Mouse (Mus musculus): ENCODE measurements around the gene Batf2. TPM values are rescaled to one million over a fixed set of nuclear protein-coding genes. Genes with fewer than 3 reads are reported as not detected.

Gene Batf2
- polyA plus RNA-seq, 1 experiment from 2014 or later = not detected

DNA sequence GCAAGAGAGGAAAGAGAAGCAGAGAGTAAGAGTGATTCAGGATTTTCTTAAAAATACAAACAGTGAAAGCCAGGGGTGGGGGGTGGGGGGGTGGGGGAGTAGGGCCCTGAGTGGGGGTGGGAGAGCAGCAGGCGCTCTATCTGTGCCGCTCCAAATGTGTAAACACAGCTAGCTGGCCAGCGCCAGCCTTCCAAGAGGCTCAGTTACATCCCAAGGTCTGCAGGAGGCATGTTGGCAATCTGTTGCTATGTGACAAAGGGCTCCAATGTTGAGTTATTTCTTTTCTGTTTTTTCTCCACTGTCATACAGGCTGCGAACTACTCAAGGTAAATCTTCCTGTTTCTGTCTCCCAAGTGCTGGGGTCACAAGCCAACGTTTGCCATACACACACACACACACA, 34.0 kb downstream of the Batf2 start:
- H3K4me1 ChIP-seq = no peaks in the 10 kb centered on the region
- H3K27me3 ChIP-seq = no peaks in the 10 kb centered on the region
- H3K9me3 ChIP-seq = no peaks in the 10 kb centered on the region
- no peak overlapping the region for H3K4me2 ChIP-seq
- H3K27ac ChIP-seq = no peak overlapping the region
- ATAC-seq (ENCODE audit: insufficient number of reproducible peaks, insufficient read depth, low FRiP score, low TSS enrichment, low read depth) = no peak
- H3K9ac ChIP-seq = no peak overlapping the region
- 40% methylated on average over 5 of the region's 5 CpGs for WGBS
- no peaks in the 10 kb centered on the region for H3K36me3 ChIP-seq
- no peak overlapping the region for H3K4me3 ChIP-seq

DNA sequence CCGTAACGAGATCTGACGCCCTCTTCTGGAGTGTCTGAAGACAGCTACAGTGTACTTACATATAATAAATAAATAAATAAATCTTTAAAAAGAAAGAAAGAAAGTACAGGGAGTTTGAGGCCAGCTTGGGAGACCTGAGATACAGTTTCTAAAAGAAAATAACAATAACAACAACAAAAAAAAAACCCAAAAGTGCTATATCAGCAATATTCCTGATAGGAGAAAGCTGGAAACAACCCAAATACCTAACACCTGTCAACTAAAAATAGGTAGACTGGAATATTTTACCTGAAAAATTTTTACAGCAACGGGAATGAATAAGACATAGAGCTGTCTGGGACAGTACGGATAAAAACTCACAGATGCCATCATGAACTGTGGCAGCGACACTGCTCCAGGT, 38.0 kb downstream of the Batf2 start:
- no peaks in the 10 kb centered on the region for H3K9me3 ChIP-seq
- H3K4me1 ChIP-seq = no peaks in the 10 kb centered on the region
- H3K4me3 ChIP-seq = no peak overlapping the region
- no peaks in the 10 kb centered on the region for H3K36me3 ChIP-seq
- H3K27ac ChIP-seq = no peak overlapping the region
- 85% methylated on average over 6 of the region's 6 CpGs for WGBS
- no peaks in the 10 kb centered on the region for H3K27me3 ChIP-seq
- ATAC-seq (ENCODE audit: insufficient number of reproducible peaks, insufficient read depth, low FRiP score, low TSS enrichment, low read depth) = no peak
- H3K9ac ChIP-seq = no peak overlapping the region
- no peak overlapping the region for H3K4me2 ChIP-seq

DNA sequence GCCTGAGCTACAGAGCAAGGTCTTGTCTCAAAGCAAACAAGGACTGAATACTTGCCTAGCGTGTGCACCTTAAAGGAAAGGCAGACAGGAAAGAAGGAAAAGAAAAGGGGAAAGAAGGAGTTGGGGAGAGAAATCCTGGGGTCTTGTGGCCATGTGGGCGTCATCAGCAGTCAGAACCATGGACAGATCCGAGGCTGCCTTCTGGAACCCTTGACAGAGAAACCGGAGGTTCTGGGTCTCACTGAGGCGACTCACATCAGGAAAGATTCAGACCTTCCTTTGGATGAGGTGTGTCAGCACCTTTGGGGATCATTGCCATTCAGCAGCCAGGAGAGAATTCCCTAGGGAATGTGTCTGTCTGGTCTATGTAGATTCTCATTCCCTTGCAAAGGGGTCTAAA, 40.8 kb downstream of the Batf2 start:
- Histone ChIP-seq H3K9ac (no peak overlapping the region), H3K9me3 (no peaks in the 10 kb centered on the region), H3K36me3 (no peaks in the 10 kb centered on the region), H3K4me1 (no peaks in the 10 kb centered on the region), H3K4me3 (no peak overlapping the region), H3K4me2 (no peak overlapping the region), H3K27me3 (no peaks in the 10 kb centered on the region), H3K27ac (no peak overlapping the region)
- 16% methylated on average over 5 of the region's 5 CpGs for WGBS
- no peak for ATAC-seq (ENCODE audit: insufficient number of reproducible peaks, insufficient read depth, low FRiP score, low TSS enrichment, low read depth)

DNA sequence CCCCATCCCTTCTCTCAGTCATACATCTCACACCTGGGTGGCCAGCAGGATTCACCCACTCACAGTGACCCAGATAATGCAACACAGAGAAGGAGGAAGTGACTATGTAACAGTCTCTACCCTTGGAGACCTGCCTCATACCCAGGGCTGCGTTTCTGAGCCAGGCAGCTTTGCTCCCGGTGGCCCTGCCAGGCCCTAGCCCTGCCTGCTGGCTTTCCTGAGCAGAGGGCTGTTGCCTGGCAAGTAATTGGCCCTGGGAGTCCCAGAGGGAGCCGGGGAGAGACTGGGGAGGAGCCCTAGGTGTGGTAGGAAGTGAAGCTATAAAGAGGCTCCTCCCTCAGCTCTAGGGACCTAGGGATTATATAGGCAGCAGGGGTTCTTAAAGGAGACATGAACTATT, 41.8 kb downstream of the Batf2 start:
- Histone ChIP-seq H3K4me2 (no peak overlapping the region), H3K4me1 (no peaks in the 10 kb centered on the region), H3K27ac (no peak overlapping the region), H3K9me3 (no peaks in the 10 kb centered on the region), H3K9ac (no peak overlapping the region), H3K36me3 (no peaks in the 10 kb centered on the region), H3K4me3 (no peak overlapping the region), H3K27me3 (no peaks in the 10 kb centered on the region)
- WGBS = 11% methylated on average over 3 of the region's 3 CpGs
- no peak for ATAC-seq (ENCODE audit: insufficient number of reproducible peaks, insufficient read depth, low FRiP score, low TSS enrichment, low read depth)

DNA sequence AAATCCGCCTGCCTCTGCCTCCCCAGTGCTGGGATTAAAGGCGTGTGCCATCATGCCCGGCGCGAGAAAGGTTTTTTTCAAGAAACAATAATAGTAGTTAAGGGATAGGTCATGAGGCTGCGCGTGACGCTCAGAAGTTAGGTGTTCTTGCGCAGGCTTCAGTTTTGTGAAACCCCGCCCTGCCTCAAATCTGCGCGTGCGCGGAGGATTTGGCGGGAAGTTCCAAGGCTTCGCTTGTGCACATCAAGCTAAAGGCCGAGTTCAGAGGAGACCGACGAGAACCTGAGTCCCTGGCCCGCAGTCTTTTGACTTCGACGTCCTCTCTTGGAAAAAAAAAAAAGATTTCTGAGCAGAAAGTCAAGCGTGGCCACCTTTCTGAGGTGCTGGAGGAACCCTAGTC, 43.3 kb downstream of the Batf2 start, which contains the start of gene Majin:
Majin (plus strand) TSS at position 258 of the 400 bp plus-strand sequence.
- H3K4me1 ChIP-seq = no peaks in the 10 kb centered on the region
- WGBS = 87% methylated on average over 23 of the region's 23 CpGs
- H3K9ac ChIP-seq = no peak within 1 kb of the TSS

DNA sequence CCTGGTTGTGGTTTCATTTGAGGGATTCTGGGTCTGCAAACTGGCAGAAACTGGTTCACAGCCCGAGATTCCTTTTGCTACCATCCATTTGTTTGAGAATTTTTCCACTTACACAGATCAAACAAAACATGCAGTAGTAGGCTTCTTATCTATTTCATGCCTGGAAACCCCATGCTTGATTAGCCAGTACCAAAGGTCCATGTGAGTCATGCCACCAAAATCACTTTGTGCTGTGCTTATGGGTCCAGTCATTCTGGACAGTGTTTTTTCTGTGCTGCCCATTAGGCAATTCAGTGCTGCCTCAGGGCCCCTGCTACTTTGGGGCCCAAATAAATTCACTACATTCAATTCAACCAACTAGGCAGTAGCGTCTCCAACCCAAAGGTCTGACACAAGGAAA, 63.5 kb downstream of the Batf2 start:
- H3K27ac ChIP-seq = no peak overlapping the region
- no peaks in the 10 kb centered on the region for H3K4me1 ChIP-seq
- H3K36me3 ChIP-seq = no peaks in the 10 kb centered on the region
- WGBS = 76% methylated on average over 2 of the region's 2 CpGs
- H3K4me3 ChIP-seq = no peak overlapping the region
- no peak for ATAC-seq (ENCODE audit: insufficient number of reproducible peaks, insufficient read depth, low FRiP score, low TSS enrichment, low read depth)
- no peak overlapping the region for H3K9ac ChIP-seq
- H3K4me2 ChIP-seq = no peak overlapping the region
- no peaks in the 10 kb centered on the region for H3K27me3 ChIP-seq
- H3K9me3 ChIP-seq = no peaks in the 10 kb centered on the region

More for the DNA sequence above, 43.3 kb downstream of the Batf2 start, which contains the start of gene Majin:
- no peak within 1 kb of the TSS for H3K4me2 ChIP-seq
- H3K4me3 ChIP-seq = no peak within 1 kb of the TSS
- no peak for ATAC-seq (ENCODE audit: insufficient number of reproducible peaks, insufficient read depth, low FRiP score, low TSS enrichment, low read depth)
- H3K27me3 ChIP-seq = no peaks in the 10 kb centered on the region
- H3K27ac ChIP-seq = no peak within 1 kb of the TSS
- H3K36me3 ChIP-seq = no peaks in the 10 kb centered on the region
- H3K9me3 ChIP-seq = no peaks in the 10 kb centered on the region

DNA sequence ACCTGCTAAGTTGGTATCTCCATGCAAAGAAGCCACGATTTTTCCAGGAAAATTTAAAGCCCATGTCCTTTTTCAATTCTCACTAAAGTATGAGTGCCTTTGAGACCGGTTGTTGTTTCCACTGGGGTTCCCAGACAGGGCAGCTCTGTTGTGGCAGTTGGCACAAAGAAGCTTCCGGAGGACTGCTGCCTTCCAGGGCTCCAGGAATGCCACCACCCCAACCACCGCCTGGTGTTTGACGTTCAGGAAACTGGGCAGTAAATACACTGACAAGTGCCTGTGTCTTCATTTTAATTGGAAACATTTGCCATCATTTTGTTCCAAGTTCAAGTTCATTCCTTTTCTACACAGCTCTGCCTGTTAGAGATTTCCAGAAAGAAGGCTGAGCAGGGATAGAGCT, 65.9 kb downstream of the Batf2 start:
- H3K9me3 ChIP-seq = no peaks in the 10 kb centered on the region
- no peaks in the 10 kb centered on the region for H3K27me3 ChIP-seq
- no peak for ATAC-seq (ENCODE audit: insufficient number of reproducible peaks, insufficient read depth, low FRiP score, low TSS enrichment, low read depth)
- 47% methylated on average over 5 of the region's 5 CpGs for WGBS
- no peaks in the 10 kb centered on the region for H3K4me1 ChIP-seq
- no peak overlapping the region for H3K4me3 ChIP-seq
- H3K27ac ChIP-seq = 0 out of 2 replicates have a peak overlapping the region, but pooled peaks have one; percentile 13
- no peak overlapping the region for H3K4me2 ChIP-seq
- no peak overlapping the region for H3K9ac ChIP-seq
- H3K36me3 ChIP-seq = no peaks in the 10 kb centered on the region

DNA sequence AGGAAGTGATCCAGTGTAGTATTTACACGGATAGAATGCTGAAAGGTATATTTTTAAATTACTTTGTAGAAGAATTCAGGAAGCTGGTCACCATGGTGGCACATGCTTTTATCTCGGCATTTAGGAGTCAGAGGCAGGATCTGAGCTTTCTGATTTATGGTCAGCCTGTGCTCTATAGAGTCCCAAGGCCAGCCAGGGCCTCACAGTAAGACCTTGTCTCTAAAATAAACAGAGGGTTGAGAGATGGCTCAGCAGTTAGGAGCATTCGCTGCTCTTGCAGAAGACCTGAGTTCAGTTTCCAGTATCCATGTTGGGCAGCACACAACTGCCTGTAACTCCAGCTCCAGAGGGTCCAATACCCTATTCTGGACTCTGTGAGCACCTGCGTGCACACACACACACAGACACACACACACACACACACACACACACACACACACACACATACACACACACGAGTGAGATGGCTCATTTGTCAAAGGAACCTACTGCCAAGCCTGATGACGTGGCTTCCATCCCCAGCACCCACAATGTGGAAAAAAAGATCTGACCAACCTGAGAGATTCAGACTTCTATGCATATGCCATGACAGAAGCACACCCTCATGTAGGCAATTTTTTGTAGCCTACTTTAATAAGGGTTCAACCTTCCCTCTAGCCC, 75.4 kb downstream of the Batf2 start:
- Histone ChIP-seq H3K9me3 (no peaks in the 10 kb centered on the region), H3K27me3 (no peaks in the 10 kb centered on the region), H3K4me3 (no peak overlapping the region), H3K4me1 (0 out of 2 replicates have a peak, but pooled peaks cover 4% of the 10 kb centered on the region), H3K36me3 (no peaks in the 10 kb centered on the region), H3K9ac (no peak overlapping the region), H3K27ac (no peak overlapping the region), H3K4me2 (no peak overlapping the region)
- no peak for ATAC-seq (ENCODE audit: insufficient number of reproducible peaks, insufficient read depth, low FRiP score, low TSS enrichment, low read depth)
- WGBS = 79% methylated on average over 6 of the region's 6 CpGs

DNA sequence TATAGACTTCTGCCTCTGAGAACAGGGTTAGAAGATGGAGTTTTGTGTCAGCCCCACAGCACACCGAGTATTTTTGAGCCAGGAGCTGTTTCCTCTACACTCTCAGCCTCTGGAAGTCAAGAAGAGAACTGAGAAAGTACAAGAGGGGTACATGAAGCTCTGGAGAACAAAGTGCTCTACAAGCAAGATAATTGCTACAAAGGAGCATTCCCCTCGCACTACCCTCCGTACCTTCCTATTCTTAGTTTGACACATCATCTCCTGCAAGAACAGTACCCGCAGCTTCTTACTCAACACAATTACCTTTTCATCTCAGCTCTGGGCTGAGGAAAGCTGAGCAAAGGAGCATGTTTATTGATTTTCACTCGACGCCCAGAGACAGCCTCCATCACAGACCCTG, 77.8 kb downstream of the Batf2 start:
- Histone ChIP-seq H3K27me3 (no peaks in the 10 kb centered on the region), H3K9me3 (no peaks in the 10 kb centered on the region), H3K4me1 (peaks cover 10% of the 10 kb centered on the region; the same call in 1 of the 2 replicates), H3K4me3 (no peak overlapping the region), H3K27ac (no peak overlapping the region), H3K9ac (no peak overlapping the region), H3K36me3 (no peaks in the 10 kb centered on the region), H3K4me2 (no peak overlapping the region)
- no peak for ATAC-seq (ENCODE audit: insufficient number of reproducible peaks, insufficient read depth, low FRiP score, low TSS enrichment, low read depth)
- 64% methylated on average over 6 of the region's 6 CpGs for WGBS

Other genes with a start within 250 kb of the Batf2 start
- gene Tigd3, start 246.8 kb upstream of the Batf2 start, polyA plus RNA-seq (2015; fragmentation: Nextera tagmentation; extraction: Ambion mirVana) = 3.8 and 4.7 TPM in 2 replicates
- 164 and 179 TPM in 2 replicates for gene Dpf2, start 228.0 kb upstream of the Batf2 start, polyA plus RNA-seq (2015; fragmentation: Nextera tagmentation; extraction: Ambion mirVana)
- gene Cdc42ep2, start 216.2 kb upstream of the Batf2 start, polyA plus RNA-seq (2015; fragmentation: Nextera tagmentation; extraction: Ambion mirVana) = 4.7 TPM in 2 replicates
- gene Pola2, start 176.8 kb upstream of the Batf2 start, polyA plus RNA-seq (2015; fragmentation: Nextera tagmentation; extraction: Ambion mirVana) = 74.5 and 79.5 TPM in 2 replicates
- not detected in 2 replicates for gene Slc22a20, start 154.8 kb upstream of the Batf2 start, polyA plus RNA-seq (2015; fragmentation: Nextera tagmentation; extraction: Ambion mirVana)
- 8.1 and 10.3 TPM in 2 replicates for gene Capn1, start 125.1 kb upstream of the Batf2 start, polyA plus RNA-seq (2015; fragmentation: Nextera tagmentation; extraction: Ambion mirVana)
- 28.3 and 28.4 TPM in 2 replicates for gene Syvn1, start 94.4 kb upstream of the Batf2 start, polyA plus RNA-seq (2015; fragmentation: Nextera tagmentation; extraction: Ambion mirVana)
- 79.5 and 80.4 TPM in 2 replicates for gene Mrpl49, start 83.2 kb upstream of the Batf2 start, polyA plus RNA-seq (2015; fragmentation: Nextera tagmentation; extraction: Ambion mirVana)
- 714 and 858 TPM in 2 replicates for gene Fau, start 83.1 kb upstream of the Batf2 start, polyA plus RNA-seq (2015; fragmentation: Nextera tagmentation; extraction: Ambion mirVana)
- 33.2 TPM in 2 replicates for gene Znhit2, start 79.8 kb upstream of the Batf2 start, polyA plus RNA-seq (2015; fragmentation: Nextera tagmentation; extraction: Ambion mirVana)
- gene Tm7sf2, start 72.6 kb upstream of the Batf2 start, polyA plus RNA-seq (2015; fragmentation: Nextera tagmentation; extraction: Ambion mirVana) = 21.7 and 22.0 TPM in 2 replicates
- 66.6 and 74.4 TPM in 2 replicates for gene Vps51, start 63.8 kb upstream of the Batf2 start, polyA plus RNA-seq (2015; fragmentation: Nextera tagmentation; extraction: Ambion mirVana)
- not detected in 2 replicates for gene Tmem262, start 61.0 kb upstream of the Batf2 start, polyA plus RNA-seq (2015; fragmentation: Nextera tagmentation; extraction: Ambion mirVana)
- gene Gm28374, start 58.7 kb upstream of the Batf2 start, polyA plus RNA-seq (2015; fragmentation: Nextera tagmentation; extraction: Ambion mirVana) = 1.6 and 2.1 TPM in 2 replicates
- gene Zfpl1, start 56.0 kb upstream of the Batf2 start, polyA plus RNA-seq (2015; fragmentation: Nextera tagmentation; extraction: Ambion mirVana) = 79.1 and 81.3 TPM in 2 replicates
- gene Cdca5, start 56.0 kb upstream of the Batf2 start, polyA plus RNA-seq (2015; fragmentation: Nextera tagmentation; extraction: Ambion mirVana) = 37.0 and 39.6 TPM in 2 replicates
- gene AC131692.1, start 46.6 kb upstream of the Batf2 start, polyA plus RNA-seq (2015; fragmentation: Nextera tagmentation; extraction: Ambion mirVana) = 0.34 and 0.54 TPM in 2 replicates
- gene Naaladl1, start 35.2 kb upstream of the Batf2 start, polyA plus RNA-seq (2015; fragmentation: Nextera tagmentation; extraction: Ambion mirVana) = 0.55 and 5.5 TPM in 2 replicates
- gene Sac3d1, start 22.3 kb upstream of the Batf2 start, polyA plus RNA-seq (2015; fragmentation: Nextera tagmentation; extraction: Ambion mirVana) = 45.9 and 49.6 TPM in 2 replicates
- 38.0 and 38.3 TPM in 2 replicates for gene Snx15, start 12.7 kb upstream of the Batf2 start, polyA plus RNA-seq (2015; fragmentation: Nextera tagmentation; extraction: Ambion mirVana)
- gene Arl2, start 565 bp downstream of the Batf2 start, polyA plus RNA-seq (2015; fragmentation: Nextera tagmentation; extraction: Ambion mirVana) = 106 and 110 TPM in 2 replicates
- gene Majin, start 43.4 kb downstream of the Batf2 start, polyA plus RNA-seq (2015; fragmentation: Nextera tagmentation; extraction: Ambion mirVana) = not detected in 2 replicates
- gene Gpha2, start 85.4 kb downstream of the Batf2 start, polyA plus RNA-seq (2015; fragmentation: Nextera tagmentation; extraction: Ambion mirVana) = 3.3 and 3.8 TPM in 2 replicates
- gene Ppp2r5b, start 94.9 kb downstream of the Batf2 start, polyA plus RNA-seq (2015; fragmentation: Nextera tagmentation; extraction: Ambion mirVana) = 26.6 and 27.9 TPM in 2 replicates
- gene Atg2a, start 100.7 kb downstream of the Batf2 start, polyA plus RNA-seq (2015; fragmentation: Nextera tagmentation; extraction: Ambion mirVana) = 10.3 and 10.5 TPM in 2 replicates
- gene Ehd1, start 135.7 kb downstream of the Batf2 start, polyA plus RNA-seq (2015; fragmentation: Nextera tagmentation; extraction: Ambion mirVana) = 64.7 and 68.9 TPM in 2 replicates
- gene Cdc42bpg, start 165.5 kb downstream of the Batf2 start, polyA plus RNA-seq (2015; fragmentation: Nextera tagmentation; extraction: Ambion mirVana) = 0.91 and 0.92 TPM in 2 replicates
- 91.6 and 92.4 TPM in 2 replicates for gene Men1, start 194.0 kb downstream of the Batf2 start, polyA plus RNA-seq (2015; fragmentation: Nextera tagmentation; extraction: Ambion mirVana)
- 13.8 and 15.3 TPM in 2 replicates for gene Map4k2, start 200.2 kb downstream of the Batf2 start, polyA plus RNA-seq (2015; fragmentation: Nextera tagmentation; extraction: Ambion mirVana)
- 137 and 151 TPM in 2 replicates for gene Sf1, start 222.7 kb downstream of the Batf2 start, polyA plus RNA-seq (2015; fragmentation: Nextera tagmentation; extraction: Ambion mirVana)
- 3.7 and 5.4 TPM in 2 replicates for gene Pygm, start 243.4 kb downstream of the Batf2 start, polyA plus RNA-seq (2015; fragmentation: Nextera tagmentation; extraction: Ambion mirVana)